Mouse (Mus musculus) heart, embryonic 15.5 days (tissue): ENCODE measurements around the gene 4931406P16Rik. TPM values are rescaled to one million over a fixed set of nuclear protein-coding genes. Genes with fewer than 3 reads are reported as not detected.
A peak's percentile ranks its signal among the peaks of the same experiment; 100 is the strongest.

Experiments
- ATAC-seq: fragments of 200-750 bp; cut with Nextera tagmentation; replicated peaks from 2 replicates; pipeline ENCODE4 v1.8.0; 2017; ENCODE audit warnings: low read depth, moderate TSS enrichment; ENCODE audit not compliant: insufficient number of reproducible peaks, insufficient read depth, low FRiP score
- H3K27ac ChIP-seq: fragments of 300-500 bp; sonication (generic); 2 replicates; pipeline ENCODE4 v1.5.1; 2015; ENCODE audit warnings: mild to moderate bottlenecking, inconsistent platforms
- H3K27me3 ChIP-seq: fragments of 300-500 bp; sonication (generic); 2 replicates; pipeline ENCODE4 v1.6.1; 2015; ENCODE audit warnings: inconsistent platforms
- H3K36me3 ChIP-seq: fragments of 300-500 bp; sonication (generic); 2 replicates; pipeline ENCODE4 v1.6.1; 2015; ENCODE audit warnings: mild to moderate bottlenecking, inconsistent platforms
- H3K4me1 ChIP-seq: fragments of 300-500 bp; sonication (generic); replicated peaks from 2 replicates; pipeline ENCODE4 v1.6.1; 2015; ENCODE audit warnings: inconsistent platforms
- H3K4me2 ChIP-seq: fragments of 300-500 bp; sonication (generic); 2 replicates; pipeline ENCODE4 v1.6.1; 2015; ENCODE audit warnings: inconsistent platforms, mild to moderate bottlenecking, moderate library complexity
- H3K4me3 ChIP-seq: fragments of 300-500 bp; sonication (generic); 2 replicates; pipeline ENCODE4 v1.5.1; 2015; ENCODE audit warnings: mild to moderate bottlenecking, inconsistent platforms
- H3K9ac ChIP-seq: fragments of 300-500 bp; sonication (generic); 2 replicates; pipeline ENCODE4 v1.6.1; 2015; ENCODE audit warnings: mild to moderate bottlenecking, inconsistent platforms
- H3K9me3 ChIP-seq: fragments of 300-500 bp; sonication (generic); replicated peaks from 2 replicates; pipeline ENCODE4 v1.6.1; 2016; ENCODE audit warnings: inconsistent platforms
- WGBS: fragments of 180-500 bp; shearing (Covaris S2); methylation state at CpG from one replicate; pipeline ENCODE4 v1.1.7; 2015; ENCODE audit warnings: mixed read lengths; 5-methylcytosine and 5-hydroxymethylcytosine counted together
- polyA plus RNA-seq: library from polyadenylated mRNA; unstranded; fragments of >200 nt; fragmentation: Nextera tagmentation; extraction: Ambion mirVana; gene quantifications from 2 replicates; pipeline ENCODE4 v1.2.1, GENCODE M21; 2015

Gene 4931406P16Rik
- polyA plus RNA-seq, 1 experiment from 2014 or later, result 32.5 TPM

GRCm38 (mm10) chr7:34250738-34251137 lies 62.6 kb downstream of the 4931406P16Rik start, which contains the start of gene Gm6096:
Gm6096 (plus strand) TSS chr7:34251038.
- ATAC-seq, result no peak
- no peak within 1 kb of the TSS for H3K4me2 ChIP-seq
- no peak within 1 kb of the TSS for H3K9ac ChIP-seq
- WGBS, result 94% methylated on average over 7 of the region's 7 CpGs
- H3K27ac ChIP-seq, result no peak within 1 kb of the TSS
- no peaks in the 10 kb centered on the region for H3K9me3 ChIP-seq
- peaks cover 54% of the 10 kb centered on the region for H3K36me3 ChIP-seq
- H3K4me3 ChIP-seq, result no peak within 1 kb of the TSS
- H3K27me3 ChIP-seq, result no peaks in the 10 kb centered on the region
- H3K4me1 ChIP-seq, result no peaks in the 10 kb centered on the region

DNA sequence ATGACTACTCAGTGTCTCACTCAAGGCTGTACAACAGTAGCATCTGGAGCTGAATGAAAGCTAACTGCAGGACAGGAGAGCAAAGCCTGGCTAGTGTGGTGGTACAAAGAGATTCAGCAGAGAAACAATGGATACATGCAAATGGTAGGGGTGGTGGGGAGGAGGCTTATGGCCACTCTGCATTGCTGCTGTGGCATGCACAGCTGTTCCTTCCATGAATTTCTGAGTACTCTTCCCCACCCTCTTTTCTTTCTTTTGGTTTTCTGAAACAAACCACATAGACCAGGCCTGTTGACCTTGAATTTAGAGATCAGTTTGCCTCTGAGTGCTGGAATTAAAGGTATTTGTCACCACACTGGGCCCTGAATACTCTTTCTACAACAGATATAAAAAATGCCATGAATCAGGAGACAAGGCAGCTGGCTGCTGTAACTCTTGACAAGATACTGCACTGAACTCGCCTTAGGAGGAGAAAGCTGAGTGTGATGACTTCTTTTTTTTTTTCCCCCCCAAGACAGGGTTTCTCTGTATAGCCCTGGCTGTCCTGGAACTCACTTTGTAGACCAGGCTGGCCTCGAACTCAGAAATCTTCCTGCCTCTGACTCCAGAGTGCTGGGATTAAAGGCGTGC lies 66.4 kb downstream of the 4931406P16Rik start:
- H3K9me3 ChIP-seq, result no peaks in the 10 kb centered on the region
- no peak overlapping the region for H3K9ac ChIP-seq
- no peaks in the 10 kb centered on the region for H3K4me1 ChIP-seq
- no peak overlapping the region for H3K27ac ChIP-seq
- no peaks in the 10 kb centered on the region for H3K27me3 ChIP-seq
- peaks cover 64% of the 10 kb centered on the region for H3K36me3 ChIP-seq
- H3K4me3 ChIP-seq, result no peak overlapping the region
- ATAC-seq, result no peak
- H3K4me2 ChIP-seq, result no peak overlapping the region
- WGBS, result 79% methylated on average over 3 of the region's 3 CpGs

- H3K4me1 ChIP-seq, result no peaks in the 10 kb centered on the region
- no peaks in the 10 kb centered on the region for H3K9me3 ChIP-seq
- no peak overlapping the region for H3K4me2 ChIP-seq
- no peak for ATAC-seq
- WGBS, result 94% methylated on average over 11 of the region's 11 CpGs
- no peaks in the 10 kb centered on the region for H3K27me3 ChIP-seq
- H3K4me3 ChIP-seq, result no peak overlapping the region
- H3K36me3 ChIP-seq, result peaks cover 83% of the 10 kb centered on the region
- H3K27ac ChIP-seq, result no peak overlapping the region
- no peak overlapping the region for H3K9ac ChIP-seq
These were observed 71.2 kb downstream of the 4931406P16Rik start for GRCm38 (mm10) chr7:34242176-34242575.

DNA sequence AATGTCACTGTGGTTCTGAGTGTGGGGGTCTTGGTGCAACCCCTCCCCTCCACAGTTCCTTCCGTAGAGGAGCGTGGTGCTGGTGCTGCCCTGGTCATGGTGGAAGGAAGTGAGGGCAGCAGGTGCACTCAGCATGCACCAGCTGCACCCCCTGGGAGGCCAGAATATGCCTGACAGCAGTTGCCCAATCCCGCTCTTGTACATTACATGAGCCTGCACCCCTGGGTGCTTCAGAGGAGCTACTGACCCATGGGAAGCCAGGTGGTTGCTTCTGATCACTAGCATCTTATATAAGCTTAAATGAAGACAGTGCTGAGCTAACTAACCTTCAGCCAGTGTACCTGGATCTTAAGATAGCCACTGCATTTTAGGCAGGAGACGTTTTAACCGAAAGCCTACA lies 75.3 kb downstream of the 4931406P16Rik start:
- H3K27me3 ChIP-seq, result no peaks in the 10 kb centered on the region
- no peaks in the 10 kb centered on the region for H3K9me3 ChIP-seq
- H3K27ac ChIP-seq, result no peak overlapping the region
- no peak overlapping the region for H3K9ac ChIP-seq
- peaks cover 60% of the 10 kb centered on the region for H3K36me3 ChIP-seq
- H3K4me2 ChIP-seq, result no peak overlapping the region
- H3K4me1 ChIP-seq, result peaks cover 15% of the 10 kb centered on the region
- no peak overlapping the region for H3K4me3 ChIP-seq
- no peak for ATAC-seq
- WGBS, result 93% methylated on average over 5 of the region's 5 CpGs

DNA sequence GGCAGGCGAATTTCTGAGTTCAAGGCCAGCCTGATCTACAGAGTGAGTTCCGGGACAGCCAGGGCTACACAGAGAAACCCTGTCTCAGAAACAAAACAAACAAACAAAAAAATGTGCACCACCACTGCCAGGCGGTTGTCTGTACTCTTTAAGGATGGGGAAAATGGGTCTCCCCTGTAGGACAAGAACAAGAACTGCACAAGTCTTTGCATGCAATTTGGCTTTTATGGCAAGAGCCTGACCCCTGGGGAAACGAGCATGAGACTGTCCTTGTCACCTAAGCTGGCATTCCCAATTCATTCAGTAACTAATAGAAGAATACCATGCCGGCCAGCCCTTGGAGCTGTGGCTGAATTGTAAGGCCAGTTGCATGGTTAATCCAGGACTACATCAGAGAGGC lies 77.7 kb downstream of the 4931406P16Rik start:
- peaks cover 39% of the 10 kb centered on the region for H3K36me3 ChIP-seq
- H3K4me1 ChIP-seq, result peaks cover 24% of the 10 kb centered on the region
- H3K4me3 ChIP-seq, result no peak overlapping the region
- WGBS, result 85% methylated on average over 5 of the region's 5 CpGs
- no peak for ATAC-seq
- H3K9ac ChIP-seq, result no peak overlapping the region
- H3K27me3 ChIP-seq, result no peaks in the 10 kb centered on the region
- H3K27ac ChIP-seq, result no peak overlapping the region
- H3K9me3 ChIP-seq, result no peaks in the 10 kb centered on the region
- no peak overlapping the region for H3K4me2 ChIP-seq

GRCm38 (mm10) chr7:34234610-34235561 lies 78.5 kb downstream of the 4931406P16Rik start:
- H3K27ac ChIP-seq, result peak overlapping the region; percentile 97
- ATAC-seq, result no peak
- no peaks in the 10 kb centered on the region for H3K9me3 ChIP-seq
- H3K4me1 ChIP-seq, result peaks cover 26% of the 10 kb centered on the region
- H3K27me3 ChIP-seq, result no peaks in the 10 kb centered on the region
- H3K4me2 ChIP-seq, result peak overlapping the region; percentile 63
- H3K9ac ChIP-seq, result peak overlapping the region; percentile 51
- peaks cover 33% of the 10 kb centered on the region for H3K36me3 ChIP-seq
- peak overlapping the region; percentile 52 for H3K4me3 ChIP-seq
- WGBS, result 2% methylated on average over 17 of the region's 17 CpGs

- H3K9me3 ChIP-seq, result no peaks in the 10 kb centered on the region
- WGBS, result under 1% methylated on average over 46 of the region's 46 CpGs
- H3K4me2 ChIP-seq, result peak overlapping the region; percentile 63
- peak overlapping the region; percentile 52 for H3K4me3 ChIP-seq
- H3K9ac ChIP-seq, result peak overlapping the region; percentile 59
- peaks cover 25% of the 10 kb centered on the region for H3K36me3 ChIP-seq
- H3K27ac ChIP-seq, result peak overlapping the region; percentile 97
- peak; percentile 90 for ATAC-seq
- H3K27me3 ChIP-seq, result no peaks in the 10 kb centered on the region
- peaks cover 29% of the 10 kb centered on the region for H3K4me1 ChIP-seq
These were observed 79.3 kb downstream of the 4931406P16Rik start for GRCm38 (mm10) chr7:34233909-34234609.

DNA sequence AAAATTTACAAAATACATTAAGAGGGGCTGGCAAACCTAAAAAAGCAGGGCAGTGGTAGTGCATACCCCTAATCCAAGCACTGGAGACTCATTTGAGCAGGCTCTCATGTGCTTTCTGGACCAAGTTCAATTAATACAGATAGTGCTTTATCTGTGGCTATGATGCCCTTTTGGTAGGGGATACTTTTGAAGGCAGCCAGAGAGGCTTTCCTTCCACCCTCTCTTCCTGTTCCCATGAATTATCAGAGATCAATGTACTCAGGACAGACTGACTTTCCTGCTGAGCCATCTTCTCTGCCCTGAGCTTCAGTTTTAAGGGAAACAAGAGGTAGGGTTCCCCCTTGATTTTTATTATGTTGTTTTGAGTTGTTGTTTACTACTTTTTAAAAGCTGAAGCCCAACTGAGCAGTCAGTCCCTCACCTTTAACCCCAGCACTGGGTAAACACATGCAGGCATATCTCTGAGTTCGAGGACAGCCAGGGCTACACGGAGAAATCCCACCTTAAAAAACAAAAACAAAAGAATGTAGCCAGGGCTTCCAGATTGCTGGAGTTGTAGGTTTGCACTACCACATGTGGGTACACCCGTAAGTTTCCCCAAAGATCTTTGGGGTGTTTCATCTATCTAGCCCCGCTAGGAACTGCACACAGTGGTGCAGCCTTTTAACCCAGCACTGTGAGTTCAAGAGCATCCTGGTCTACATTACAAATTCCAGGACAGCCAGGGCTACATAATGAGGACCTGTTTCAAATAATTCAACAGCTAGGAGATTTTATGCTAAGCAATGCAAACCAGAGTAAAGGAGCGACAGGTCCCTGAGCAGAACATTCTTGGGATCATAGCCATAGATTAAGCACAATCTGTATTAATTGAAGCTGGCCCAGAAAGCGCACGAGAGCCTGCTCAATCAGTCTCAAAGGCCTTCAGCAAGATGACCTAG lies 80.3 kb downstream of the 4931406P16Rik start:
- H3K36me3 ChIP-seq, result peaks cover 16% of the 10 kb centered on the region
- ATAC-seq, result no peak
- peak overlapping the region; percentile 59 for H3K9ac ChIP-seq
- H3K27ac ChIP-seq, result peak overlapping the region; percentile 97
- no peaks in the 10 kb centered on the region for H3K27me3 ChIP-seq
- peaks cover 38% of the 10 kb centered on the region for H3K4me1 ChIP-seq
- H3K4me3 ChIP-seq, result peak overlapping the region; percentile 52
- no peaks in the 10 kb centered on the region for H3K9me3 ChIP-seq
- peak overlapping the region; percentile 63 for H3K4me2 ChIP-seq
- WGBS, result 43% methylated on average over 7 of the region's 7 CpGs

GRCm38 (mm10) chr7:34230116-34230515 lies 83.2 kb downstream of the 4931406P16Rik start, which contains the start of gene Gpi1:
Gpi1 (minus strand) TSS chr7:34230336.
- Histone ChIP-seq H3K4me1 (peaks cover 64% of the 10 kb centered on the region), H3K4me2 (peak within 1 kb of the TSS; percentile 73), H3K4me3 (peak within 1 kb of the TSS; percentile 78), H3K27ac (peak within 1 kb of the TSS; percentile 96), H3K27me3 (no peaks in the 10 kb centered on the region), H3K36me3 (peaks cover 29% of the 10 kb centered on the region), H3K9me3 (no peaks in the 10 kb centered on the region), H3K9ac (peak within 1 kb of the TSS; percentile 86)
- ATAC-seq, result peak; percentile 73
- WGBS, result 0% methylated on average over 39 of the region's 39 CpGs

GRCm38 (mm10) chr7:34229691-34230111 lies 83.7 kb downstream of the 4931406P16Rik start:
- 0% methylated on average over 19 of the region's 19 CpGs for WGBS
- ATAC-seq, result peak; percentile 24
- no peaks in the 10 kb centered on the region for H3K9me3 ChIP-seq

More at GRCm38 (mm10) chr7:34229691-34230111, 83.7 kb downstream of the 4931406P16Rik start:
- Histone ChIP-seq H3K36me3 (peaks cover 33% of the 10 kb centered on the region), H3K4me2 (peak overlapping the region; percentile 73), H3K4me3 (peak overlapping the region; percentile 78), H3K9ac (peak overlapping the region; percentile 86), H3K4me1 (peaks cover 60% of the 10 kb centered on the region), H3K27me3 (no peaks in the 10 kb centered on the region), H3K27ac (peak overlapping the region; percentile 96)
